Mouse (Mus musculus): ENCODE data around the gene Stk32b. TPM values are rescaled to one million over a fixed set of nuclear protein-coding genes. Genes with fewer than 3 reads are reported as not detected.

Gene Stk32b
- polyA plus RNA-seq, 2 experiments = 7.8 to 18.0 TPM

DNA sequence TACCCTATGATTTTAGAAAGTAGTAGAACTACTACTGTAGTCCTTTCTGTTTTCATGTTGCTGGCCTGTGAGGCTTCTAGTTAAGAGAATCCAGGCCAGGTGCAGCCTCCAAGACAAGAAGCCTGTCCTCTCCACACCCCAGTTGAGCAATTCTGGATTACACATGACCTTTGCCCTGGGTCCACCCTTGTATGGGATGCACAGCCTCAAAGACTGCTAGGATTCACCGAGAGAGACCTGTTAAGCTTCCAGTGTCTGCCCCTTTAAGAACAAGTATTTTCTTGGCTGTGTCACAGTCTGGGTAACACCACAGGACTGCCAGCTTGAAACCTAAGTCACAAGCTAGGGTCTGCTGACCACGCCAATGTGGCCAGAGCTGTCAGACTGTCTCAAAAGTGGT, 258.7 kb downstream of the Stk32b start:
- Histone ChIP-seq H3K36me3 (ENCODE audit: control insufficient read depth, insufficient read depth, low read length) (peaks cover 4% of the 10 kb centered on the region; the same call in 1 of the 2 replicates), H3K4me3 (replicated peaks; ENCODE audit: low read length) (no peak overlapping the region), H3K4me2 (replicated peaks; ENCODE audit: low read depth, low read length, severe bottlenecking) (no peak overlapping the region), H3K27ac (replicated peaks; ENCODE audit: low read depth, low read length) (no peak overlapping the region), H3K9ac (ENCODE audit: low read depth, low read length, severe bottlenecking) (no peak overlapping the region), H3K27me3 (ENCODE audit: control insufficient read depth, insufficient read depth, low read length) (no peaks in the 10 kb centered on the region), H3K9me3 (ENCODE audit: control insufficient read depth, low read length) (no peaks in the 10 kb centered on the region; the same call in 1 of the 2 replicates), H3K4me1 (ENCODE audit: control insufficient read depth, insufficient read depth, low read length) (no peaks in the 10 kb centered on the region)
- ATAC-seq (ENCODE audit: low FRiP score, low read depth) (no peak), DNase-seq (ENCODE audit: low spot score) (no peak)
- WGBS = 67% methylated on average over 2 of the region's 2 CpGs
- no peak for TF ChIP-seq POLR2A (IDR thresholded peaks at IDR 0.05; ENCODE audit: borderline replicate concordance, extremely low read depth, insufficient read depth, insufficient read length)

DNA sequence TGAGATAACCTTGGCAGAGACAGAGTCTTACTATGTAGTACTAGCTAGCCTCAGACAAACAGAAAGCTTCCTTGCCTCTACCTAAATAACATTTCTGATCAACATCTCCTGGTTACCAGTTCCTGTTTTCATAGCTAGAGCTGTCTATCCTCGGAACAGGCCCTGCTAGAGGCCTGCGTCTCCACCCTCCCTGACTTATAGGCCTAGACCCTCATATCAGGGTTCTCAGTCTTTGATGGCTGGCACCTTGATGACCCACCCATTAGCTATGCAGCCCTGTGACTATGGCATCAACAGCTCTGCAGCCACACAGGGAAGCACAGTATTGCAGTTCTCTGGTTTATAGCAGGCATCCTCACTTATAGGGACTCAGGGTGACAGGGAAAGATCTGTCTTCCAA, 259.1 kb downstream of the Stk32b start:
- H3K27me3 ChIP-seq (ENCODE audit: control insufficient read depth, insufficient read depth, low read length) = no peaks in the 10 kb centered on the region
- no peaks in the 10 kb centered on the region; the same call in 1 of the 2 replicates for H3K9me3 ChIP-seq (ENCODE audit: control insufficient read depth, low read length)
- ATAC-seq (ENCODE audit: low FRiP score, low read depth) = no peak
- H3K4me1 ChIP-seq (ENCODE audit: control insufficient read depth, insufficient read depth, low read length) = no peaks in the 10 kb centered on the region
- peaks cover 4% of the 10 kb centered on the region; the same call in 1 of the 2 replicates for H3K36me3 ChIP-seq (ENCODE audit: control insufficient read depth, insufficient read depth, low read length)
- H3K4me2 ChIP-seq (replicated peaks; ENCODE audit: low read depth, low read length, severe bottlenecking) = no peak overlapping the region
- no peak for DNase-seq (ENCODE audit: low spot score)
- 89% methylated on average over 2 of the region's 2 CpGs for WGBS
- H3K9ac ChIP-seq (ENCODE audit: low read depth, low read length, severe bottlenecking) = no peak overlapping the region
- no peak overlapping the region for H3K27ac ChIP-seq (replicated peaks; ENCODE audit: low read depth, low read length)
- no peak overlapping the region for H3K4me3 ChIP-seq (replicated peaks; ENCODE audit: low read length)
- TF ChIP-seq POLR2A (IDR thresholded peaks at IDR 0.05; ENCODE audit: borderline replicate concordance, extremely low read depth, insufficient read depth, insufficient read length) = no peak

DNA sequence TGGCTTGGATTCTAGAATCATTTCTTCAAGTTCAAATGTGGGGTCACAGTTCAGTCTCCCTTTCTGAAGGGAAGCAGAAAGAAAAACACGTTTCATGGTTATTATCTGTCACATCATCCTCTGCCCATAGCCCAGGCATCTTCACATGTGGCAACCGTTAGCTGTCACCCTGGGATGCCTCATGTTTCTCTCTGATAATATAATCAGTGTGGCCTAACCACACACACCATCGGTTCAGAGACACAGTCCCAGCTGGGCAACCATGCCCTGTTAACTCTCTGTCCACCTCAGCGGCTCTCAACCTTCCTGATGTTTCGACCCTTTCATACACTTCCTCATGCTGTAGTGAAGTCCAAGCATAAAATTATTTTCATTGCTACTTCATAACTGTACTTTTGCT, 259.8 kb downstream of the Stk32b start:
- H3K4me1 ChIP-seq (ENCODE audit: control insufficient read depth, insufficient read depth, low read length) = no peaks in the 10 kb centered on the region
- no peak overlapping the region for H3K4me3 ChIP-seq (replicated peaks; ENCODE audit: low read length)
- H3K9ac ChIP-seq (ENCODE audit: low read depth, low read length, severe bottlenecking) = no peak overlapping the region
- no peak for DNase-seq (ENCODE audit: low spot score)
- H3K36me3 ChIP-seq (ENCODE audit: control insufficient read depth, insufficient read depth, low read length) = peaks cover 4% of the 10 kb centered on the region; the same call in 1 of the 2 replicates
- H3K27me3 ChIP-seq (ENCODE audit: control insufficient read depth, insufficient read depth, low read length) = no peaks in the 10 kb centered on the region
- TF ChIP-seq POLR2A (IDR thresholded peaks at IDR 0.05; ENCODE audit: borderline replicate concordance, extremely low read depth, insufficient read depth, insufficient read length) = no peak
- H3K4me2 ChIP-seq (replicated peaks; ENCODE audit: low read depth, low read length, severe bottlenecking) = no peak overlapping the region
- WGBS = 77% methylated on average over 5 of the region's 5 CpGs
- H3K9me3 ChIP-seq (ENCODE audit: control insufficient read depth, low read length) = no peaks in the 10 kb centered on the region; the same call in 1 of the 2 replicates
- no peak overlapping the region for H3K27ac ChIP-seq (replicated peaks; ENCODE audit: low read depth, low read length)
- no peak for ATAC-seq (ENCODE audit: low FRiP score, low read depth)

DNA sequence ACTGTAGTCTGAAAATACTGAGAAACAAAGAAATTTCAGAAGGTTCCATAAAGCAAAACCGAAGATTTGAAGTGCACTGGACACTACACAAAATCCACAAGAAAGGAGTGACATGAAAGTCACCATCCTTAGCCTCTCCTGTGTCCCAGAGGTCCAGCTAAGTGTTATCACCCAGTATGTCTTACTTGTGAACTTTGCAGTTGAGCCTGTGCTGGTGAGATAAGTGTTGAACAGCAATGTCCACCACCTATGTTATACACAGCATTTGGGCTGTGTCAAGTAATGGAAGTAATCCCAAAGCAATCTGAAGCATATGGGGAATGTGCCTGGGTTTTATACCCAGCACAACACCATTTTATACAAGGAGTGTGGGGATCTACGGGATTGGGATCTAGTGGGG, 260.4 kb downstream of the Stk32b start:
- H3K36me3 ChIP-seq (ENCODE audit: control insufficient read depth, insufficient read depth, low read length) = peaks cover 4% of the 10 kb centered on the region; the same call in 1 of the 2 replicates
- H3K27me3 ChIP-seq (ENCODE audit: control insufficient read depth, insufficient read depth, low read length) = no peaks in the 10 kb centered on the region
- no peaks in the 10 kb centered on the region; the same call in 1 of the 2 replicates for H3K9me3 ChIP-seq (ENCODE audit: control insufficient read depth, low read length)
- 73% methylated on average over 2 of the region's 2 CpGs for WGBS
- ATAC-seq (ENCODE audit: low FRiP score, low read depth) (no peak), DNase-seq (ENCODE audit: low spot score) (no peak)
- no peak for TF ChIP-seq POLR2A (IDR thresholded peaks at IDR 0.05; ENCODE audit: borderline replicate concordance, extremely low read depth, insufficient read depth, insufficient read length)
- H3K27ac ChIP-seq (replicated peaks; ENCODE audit: low read depth, low read length) = no peak overlapping the region
- H3K4me2 ChIP-seq (replicated peaks; ENCODE audit: low read depth, low read length, severe bottlenecking) = no peak overlapping the region
- no peak overlapping the region for H3K9ac ChIP-seq (ENCODE audit: low read depth, low read length, severe bottlenecking)
- no peaks in the 10 kb centered on the region for H3K4me1 ChIP-seq (ENCODE audit: control insufficient read depth, insufficient read depth, low read length)
- H3K4me3 ChIP-seq (replicated peaks; ENCODE audit: low read length) = no peak overlapping the region

DNA sequence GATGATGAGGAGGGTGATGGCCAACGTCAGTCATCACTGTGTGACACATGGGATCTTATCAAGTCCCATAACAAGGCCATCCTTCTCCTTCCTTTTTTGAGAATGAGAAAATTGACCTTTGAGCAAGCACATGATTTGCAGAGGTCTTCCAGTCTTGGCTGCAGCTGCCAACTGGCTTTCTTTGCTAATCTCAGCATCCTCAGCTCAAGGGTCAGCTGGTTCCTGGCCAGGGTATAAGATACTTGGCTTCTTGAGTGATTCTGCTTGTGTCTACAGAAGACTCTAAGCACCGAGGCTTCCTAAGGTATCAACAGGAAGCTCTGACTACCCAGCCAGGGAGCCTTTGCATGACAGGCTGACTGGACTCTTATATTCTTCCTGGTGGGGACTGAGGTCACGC, 269.4 kb downstream of the Stk32b start:
- no peak for TF ChIP-seq POLR2A (IDR thresholded peaks at IDR 0.05; ENCODE audit: borderline replicate concordance, extremely low read depth, insufficient read depth, insufficient read length)
- Histone ChIP-seq H3K27me3 (ENCODE audit: control insufficient read depth, insufficient read depth, low read length) (no peaks in the 10 kb centered on the region), H3K36me3 (ENCODE audit: control insufficient read depth, insufficient read depth, low read length) (no peaks in the 10 kb centered on the region), H3K4me1 (ENCODE audit: control insufficient read depth, insufficient read depth, low read length) (no peaks in the 10 kb centered on the region), H3K9ac (ENCODE audit: low read depth, low read length, severe bottlenecking) (no peak overlapping the region), H3K9me3 (ENCODE audit: control insufficient read depth, low read length) (no peaks in the 10 kb centered on the region), H3K4me2 (replicated peaks; ENCODE audit: low read depth, low read length, severe bottlenecking) (no peak overlapping the region), H3K27ac (replicated peaks; ENCODE audit: low read depth, low read length) (no peak overlapping the region), H3K4me3 (replicated peaks; ENCODE audit: low read length) (no peak overlapping the region)
- DNase-seq (ENCODE audit: low spot score) (no peak), ATAC-seq (ENCODE audit: low FRiP score, low read depth) (no peak)
- 81% methylated on average over 3 of the region's 3 CpGs for WGBS

DNA sequence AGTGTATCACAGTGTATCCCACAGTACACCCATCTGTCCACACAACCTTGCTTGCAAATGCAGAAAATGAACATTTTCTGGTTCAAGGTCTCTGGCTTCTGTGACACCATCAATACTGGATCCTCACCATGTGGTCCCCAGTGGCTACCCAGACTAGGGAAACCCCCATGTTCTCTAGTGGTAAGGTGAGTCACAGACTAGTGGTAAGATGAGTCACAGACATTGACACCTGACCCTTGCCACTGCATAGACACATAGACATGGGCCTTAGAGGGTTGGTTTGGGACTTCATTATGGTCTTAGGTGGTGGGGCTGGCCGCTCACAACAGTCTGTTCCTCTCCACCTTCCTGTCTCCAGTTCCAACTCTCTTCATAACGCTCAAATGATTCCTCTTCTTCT, 274.2 kb downstream of the Stk32b start:
- Histone ChIP-seq H3K4me1 (ENCODE audit: control insufficient read depth, insufficient read depth, low read length) (no peaks in the 10 kb centered on the region), H3K4me2 (replicated peaks; ENCODE audit: low read depth, low read length, severe bottlenecking) (no peak overlapping the region), H3K27ac (replicated peaks; ENCODE audit: low read depth, low read length) (no peak overlapping the region), H3K36me3 (ENCODE audit: control insufficient read depth, insufficient read depth, low read length) (no peaks in the 10 kb centered on the region), H3K27me3 (ENCODE audit: control insufficient read depth, insufficient read depth, low read length) (no peaks in the 10 kb centered on the region), H3K9me3 (ENCODE audit: control insufficient read depth, low read length) (no peaks in the 10 kb centered on the region), H3K9ac (ENCODE audit: low read depth, low read length, severe bottlenecking) (no peak overlapping the region), H3K4me3 (replicated peaks; ENCODE audit: low read length) (no peak overlapping the region)
- no peak for DNase-seq (ENCODE audit: low spot score)
- TF ChIP-seq POLR2A (IDR thresholded peaks at IDR 0.05; ENCODE audit: borderline replicate concordance, extremely low read depth, insufficient read depth, insufficient read length) = no peak
- WGBS = 62% methylated on average over 2 of the region's 2 CpGs
- ATAC-seq (ENCODE audit: low FRiP score, low read depth) = no peak
